Mouse (Mus musculus): ENCODE data around the gene Tulp3. TPM values are rescaled to one million over a fixed set of nuclear protein-coding genes. Genes with fewer than 3 reads are reported as not detected.

The Tulp3 gene
- total RNA-seq, 2 experiments from 2014 or later: 20.1 to 21.9 TPM

GRCm38 (mm10) chr6:128379636-128380035, 24.0 kb upstream of the Tulp3 start:
- no peak overlapping the region for H3K27ac ChIP-seq
- no peak for DNase-seq (ENCODE audit: extremely low spot score in 1 of 2, low spot score in 2 of 2)
- no peak for TF ChIP-seq CTCF (IDR thresholded peaks at IDR 0.05)
- intact Hi-C loops (cut with DNase I): no loop called here
- no peak overlapping the region for H3K4me3 ChIP-seq

- no peak overlapping the region for H3K4me3 ChIP-seq
- DNase-seq (ENCODE audit: extremely low spot score in 1 of 2, low spot score in 2 of 2): no peak
- H3K27ac ChIP-seq: peak overlapping the region; percentile 50; the same call in 1 of the 2 replicates
- no peak for TF ChIP-seq CTCF (IDR thresholded peaks at IDR 0.05)
- intact Hi-C loops (cut with DNase I): no loop called here
Observed at GRCm38 (mm10) chr6:128376371-128377085, 20.9 kb upstream of the Tulp3 start.

GRCm38 (mm10) chr6:128375192-128375591, 19.5 kb upstream of the Tulp3 start, which contains the start of the genes Tex52 and Gm44596:
Gene Tex52, plus strand, starts transcription at chr6:128375456.
Gene Gm44596, plus strand, starts transcription at chr6:128375503.
- no peak for TF ChIP-seq CTCF (IDR thresholded peaks at IDR 0.05)
- no peak within 1 kb of the TSS for H3K4me3 ChIP-seq
- intact Hi-C loops (cut with DNase I): no loop called here
- peak within 1 kb of the TSS; percentile 63 for H3K27ac ChIP-seq
- DNase-seq (ENCODE audit: extremely low spot score in 1 of 2, low spot score in 2 of 2): no peak

- no peak for DNase-seq (ENCODE audit: extremely low spot score in 1 of 2, low spot score in 2 of 2)
- intact Hi-C loops (cut with DNase I): no loop called here
- Histone ChIP-seq H3K27ac (no peak overlapping the region), H3K4me3 (no peak overlapping the region)
- TF ChIP-seq CTCF (IDR thresholded peaks at IDR 0.05): no peak
Observed at GRCm38 (mm10) chr6:128370040-128370439, 14.4 kb upstream of the Tulp3 start.

GRCm38 (mm10) chr6:128366466-128366865, 10.8 kb upstream of the Tulp3 start:
- H3K4me3 ChIP-seq: no peak overlapping the region
- intact Hi-C loops (cut with DNase I): no loop called here
- no peak for DNase-seq (ENCODE audit: extremely low spot score in 1 of 2, low spot score in 2 of 2)
- TF ChIP-seq CTCF (IDR thresholded peaks at IDR 0.05): no peak
- no peak overlapping the region for H3K27ac ChIP-seq

- DNase-seq (ENCODE audit: extremely low spot score in 1 of 2, low spot score in 2 of 2): no peak
- no peak overlapping the region for H3K4me3 ChIP-seq
- no peak overlapping the region for H3K27ac ChIP-seq
- TF ChIP-seq CTCF (IDR thresholded peaks at IDR 0.05): no peak
- intact Hi-C loops (cut with DNase I): loop anchor here (5.0 kb wide), 1 partner anchor 48 kb away; no protein-coding TSS in a partner anchor
Observed at GRCm38 (mm10) chr6:128364721-128365120, 9.1 kb upstream of the Tulp3 start.

- H3K4me3 ChIP-seq: peak overlapping the region; percentile 70
- no peak for DNase-seq (ENCODE audit: extremely low spot score in 1 of 2, low spot score in 2 of 2)
- H3K27ac ChIP-seq: no peak overlapping the region
- intact Hi-C loops (cut with DNase I): loop anchor here (5.0 kb wide), 1 partner anchor 49 kb away; no protein-coding TSS in a partner anchor
- no peak for TF ChIP-seq CTCF (IDR thresholded peaks at IDR 0.05)
Observed at GRCm38 (mm10) chr6:128363007-128363825, 7.6 kb upstream of the Tulp3 start.

GRCm38 (mm10) chr6:128362381-128363006, 6.8 kb upstream of the Tulp3 start, which contains the start of the genes Rhno1 and Foxm1:
Gene Rhno1, minus strand, starts transcription at chr6:128362911.
Gene Foxm1, plus strand, starts transcription at chr6:128362967.
- intact Hi-C loops (cut with DNase I): loop anchor here (5.0 kb wide), 1 partner anchor 50 kb away; no protein-coding TSS in a partner anchor
- Histone ChIP-seq H3K4me3 (peak within 1 kb of the TSS; percentile 70), H3K27ac (peak within 1 kb of the TSS; percentile 78)
- no peak; the same call in 1 of the 2 replicates for TF ChIP-seq CTCF (IDR thresholded peaks at IDR 0.05)
- peak; percentile 83 to 86 for DNase-seq (ENCODE audit: extremely low spot score in 1 of 2, low spot score in 2 of 2)

- TF ChIP-seq CTCF (IDR thresholded peaks at IDR 0.05): no peak
- Histone ChIP-seq H3K27ac (peak overlapping the region; percentile 78), H3K4me3 (peak overlapping the region; percentile 70)
- no peak for DNase-seq (ENCODE audit: extremely low spot score in 1 of 2, low spot score in 2 of 2)
- intact Hi-C loops (cut with DNase I): loop anchor here (5.0 kb wide), 1 partner anchor 50 kb away; no protein-coding TSS in a partner anchor
Observed at GRCm38 (mm10) chr6:128361901-128362300, 6.2 kb upstream of the Tulp3 start.

- DNase-seq (ENCODE audit: extremely low spot score in 1 of 2, low spot score in 2 of 2): peak; percentile 75 to 78
- H3K4me3 ChIP-seq: no peak overlapping the region
- intact Hi-C loops (cut with DNase I): loop anchor here (1.0 to 5.0 kb wide), 3 partner anchors 41 to 157 kb away; no protein-coding TSS in a partner anchor
- H3K27ac ChIP-seq: no peak overlapping the region
- peak; percentile 97 for TF ChIP-seq CTCF (IDR thresholded peaks at IDR 0.05)
Observed at GRCm38 (mm10) chr6:128358999-128359398, 3.3 kb upstream of the Tulp3 start.

- no peak for TF ChIP-seq CTCF (IDR thresholded peaks at IDR 0.05)
- intact Hi-C loops (cut with DNase I): loop anchor here (5.0 kb wide), 2 partner anchors 123 to 153 kb away; no protein-coding TSS in a partner anchor
- peak; percentile 37 to 38 for DNase-seq (ENCODE audit: extremely low spot score in 1 of 2, low spot score in 2 of 2)
- Histone ChIP-seq H3K4me3 (peak overlapping the region; percentile 75), H3K27ac (peak overlapping the region; percentile 88)
Observed at GRCm38 (mm10) chr6:128355201-128355681, 410 bp downstream of the Tulp3 start.

Measured in left cerebral cortex, adult 2 months (tissue).